Mouse (Mus musculus): Measurements from ENCODE around the gene Sftpd.

Sftpd gene

DNA sequence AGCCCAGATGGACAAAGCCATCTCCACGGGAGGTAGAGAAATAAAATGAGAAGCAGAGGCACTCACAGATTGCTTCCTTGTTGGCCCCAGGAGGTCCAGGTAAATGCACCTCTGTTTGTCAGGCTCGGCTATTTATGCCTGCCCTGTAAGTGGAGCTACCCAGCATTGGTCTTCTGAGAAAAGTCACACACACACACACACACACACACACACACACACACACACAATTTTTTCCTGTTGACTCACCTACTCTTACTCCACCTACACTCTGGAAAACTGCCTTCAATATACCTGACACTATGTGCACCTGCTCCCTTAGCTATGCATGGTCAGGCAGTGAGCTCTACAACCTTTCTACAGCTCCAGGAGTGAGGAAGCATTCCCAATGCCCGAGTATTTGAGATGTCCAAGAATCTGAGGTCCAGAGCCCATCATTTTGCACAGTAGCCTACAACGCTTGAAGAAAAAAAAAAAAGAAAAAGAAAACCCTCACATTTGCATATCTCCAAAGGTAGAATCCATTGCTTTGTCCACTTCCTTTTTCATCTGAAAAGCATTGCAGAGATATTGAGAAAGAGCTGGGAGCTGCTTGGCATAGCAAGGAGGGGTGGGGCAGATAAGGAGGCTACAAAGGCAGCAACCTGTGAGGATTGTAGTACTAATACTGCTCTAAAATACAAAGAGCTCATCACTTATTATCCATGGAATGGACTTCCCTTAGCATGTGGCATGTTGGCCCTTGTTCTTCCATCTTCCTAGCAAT is at the start of gene Sftpd:
TSS of gene Sftpd (minus strand) at position 91 of the 763 bp plus-strand sequence.
- no peak for DNase-seq (ENCODE audit: low read depth, low spot score)

DNA sequence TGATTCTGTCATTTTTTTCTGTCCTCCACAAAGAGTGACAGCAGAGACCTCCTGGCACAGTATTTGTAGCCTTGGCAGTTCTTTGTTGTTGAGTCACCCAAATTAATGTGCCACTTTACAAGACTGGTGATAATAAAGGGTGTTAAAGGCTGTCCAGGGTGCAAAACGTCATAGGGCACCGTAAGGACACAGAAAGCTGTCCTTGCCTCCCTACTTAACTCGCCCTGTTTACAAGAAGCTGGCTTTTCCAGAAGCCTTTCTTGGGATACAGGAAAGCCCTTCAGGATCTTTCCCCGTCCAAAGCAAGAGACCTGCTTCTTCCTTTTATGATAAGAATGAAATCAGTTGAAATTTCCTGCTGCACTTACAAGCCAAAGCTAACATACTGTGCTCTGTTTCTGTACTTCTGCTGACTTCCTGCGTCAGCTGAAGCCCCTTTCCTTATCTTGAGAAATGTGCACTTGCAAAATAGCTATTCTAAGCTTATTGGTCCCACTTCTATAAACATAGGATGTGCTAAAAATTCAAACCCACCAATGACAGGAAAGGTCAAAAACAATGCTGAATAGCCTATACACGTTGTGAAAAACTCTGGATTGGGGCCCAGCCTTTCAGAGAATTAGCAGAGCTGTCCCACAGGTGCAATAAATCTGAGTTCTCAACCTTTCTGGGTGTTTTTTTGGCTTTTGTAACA is 13.2 kb upstream of the Sftpd start:
- no peak for DNase-seq (ENCODE audit: low read depth, low spot score)

DNA sequence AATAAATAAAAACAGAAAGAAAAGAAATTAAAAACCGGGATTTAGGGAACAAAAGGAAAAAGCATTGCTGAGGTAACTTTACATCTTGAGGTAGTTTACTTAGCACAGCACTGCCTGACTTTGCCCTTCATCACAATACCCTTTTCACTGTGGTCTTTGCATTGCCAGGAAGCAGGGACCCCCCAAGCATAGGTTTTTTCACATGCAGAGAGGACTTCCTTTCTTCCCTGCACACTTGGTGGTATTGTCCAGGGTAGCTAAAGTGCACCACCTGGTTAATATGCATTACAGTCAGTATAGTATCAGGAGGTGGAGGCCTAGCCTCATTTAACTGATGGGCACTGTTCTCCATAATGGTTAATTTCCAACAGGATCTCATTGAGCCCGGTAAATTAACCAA is 4.5 kb upstream of the Sftpd start:
- no peak for DNase-seq (ENCODE audit: low read depth, low spot score)

DNA sequence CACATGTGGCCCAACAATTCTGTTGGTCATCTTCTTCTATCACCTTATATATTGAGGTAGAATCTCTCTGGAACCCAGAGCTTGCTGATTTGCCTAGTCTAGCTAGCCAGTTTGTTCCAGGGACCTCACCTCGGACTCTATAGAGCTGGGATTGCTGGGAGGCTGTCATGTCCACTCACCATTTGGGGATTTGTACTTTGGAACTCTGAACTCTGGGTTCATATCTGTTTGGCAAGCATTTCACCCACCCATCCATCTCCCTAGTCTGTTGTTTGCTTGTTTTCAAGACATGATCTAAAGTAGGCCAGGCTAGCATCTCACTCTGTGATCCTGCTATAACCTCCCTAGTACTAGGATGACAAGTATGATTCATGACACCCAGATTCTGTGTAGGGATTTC is 10.1 kb downstream of the Sftpd start:
- DNase-seq (ENCODE audit: low read depth, low spot score), result no peak

DNA sequence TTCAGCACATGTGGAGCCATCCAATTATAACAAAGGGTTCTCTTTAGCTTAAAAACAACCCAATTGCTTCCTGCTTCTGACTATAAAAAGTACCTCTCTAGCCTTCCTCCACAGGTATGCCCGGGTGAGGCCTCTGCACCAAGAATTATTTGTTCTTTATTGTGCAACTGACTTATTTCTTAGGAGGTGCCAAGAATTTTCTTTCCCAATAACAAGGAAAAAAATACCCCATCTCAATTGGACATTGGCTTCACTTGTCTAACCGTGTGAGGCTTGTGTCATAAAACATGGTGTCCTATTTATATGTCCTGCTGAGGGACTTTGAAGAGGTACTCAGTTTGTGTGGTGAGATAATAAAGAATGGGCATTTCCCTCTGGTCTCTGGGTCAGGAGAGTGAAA is 14.4 kb downstream of the Sftpd start:
- DNase-seq (ENCODE audit: low read depth, low spot score), result no peak

DNA sequence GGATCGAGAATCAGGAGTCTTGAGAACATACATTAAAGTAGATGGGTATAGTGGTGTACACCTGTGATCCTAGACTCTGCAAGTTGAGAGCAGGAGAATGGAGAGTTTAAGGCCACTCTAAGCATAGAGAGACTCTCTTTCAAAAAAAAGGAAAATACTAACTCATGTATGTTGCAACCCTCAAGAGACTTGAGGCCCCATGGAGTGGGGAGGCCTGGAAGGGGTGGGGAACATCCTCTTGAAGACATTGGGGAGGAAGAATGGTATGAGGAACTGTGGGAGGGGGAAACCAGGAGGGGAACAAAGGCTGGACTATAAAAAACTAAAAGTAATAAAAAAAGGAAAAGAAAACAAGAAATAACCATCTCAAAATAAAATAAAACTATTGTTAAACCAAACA is 16.4 kb downstream of the Sftpd start:
- no peak for DNase-seq (ENCODE audit: low read depth, low spot score)

DNA sequence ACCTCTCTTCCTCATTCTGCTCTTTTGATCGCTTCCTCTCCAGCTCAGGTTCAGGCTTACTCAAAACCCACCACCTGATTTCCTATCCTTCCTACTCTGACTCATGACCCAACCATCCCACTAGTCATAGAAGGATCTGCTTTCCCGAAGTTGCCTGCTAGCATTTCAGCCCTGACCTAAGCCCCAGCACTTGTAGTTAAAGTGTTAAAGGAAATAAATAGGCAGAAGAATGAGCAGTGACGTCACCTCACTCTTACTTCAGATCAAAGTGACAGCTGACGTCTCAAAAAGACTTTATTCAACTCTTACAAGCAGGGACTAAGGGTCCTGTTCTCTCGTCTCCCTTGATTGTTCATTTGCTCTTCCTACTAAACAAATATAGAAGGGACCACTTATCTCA is 17.7 kb downstream of the Sftpd start:
- no peak for DNase-seq (ENCODE audit: low read depth, low spot score)

DNA sequence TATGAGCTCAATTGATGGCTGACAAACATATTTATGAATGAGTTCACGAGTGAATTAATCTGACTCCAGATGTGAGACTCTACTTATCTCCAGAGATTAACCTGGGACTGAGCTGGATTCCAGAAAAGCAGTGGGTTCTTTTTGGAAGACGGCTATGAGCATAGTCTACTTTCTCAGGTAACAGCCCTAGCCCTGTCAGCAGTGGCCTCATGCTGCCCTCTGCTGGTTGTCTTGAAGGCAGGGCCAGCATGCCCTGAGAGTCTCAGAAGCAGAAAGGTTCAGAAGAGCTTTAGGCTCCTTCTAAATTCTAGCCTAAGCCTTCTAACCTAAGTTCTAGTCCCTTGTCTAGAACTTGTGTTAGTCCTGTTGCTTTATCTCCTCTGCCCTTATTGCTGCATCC is 22.3 kb downstream of the Sftpd start:
- peak; percentile 5 for DNase-seq (ENCODE audit: low read depth, low spot score)

DNA sequence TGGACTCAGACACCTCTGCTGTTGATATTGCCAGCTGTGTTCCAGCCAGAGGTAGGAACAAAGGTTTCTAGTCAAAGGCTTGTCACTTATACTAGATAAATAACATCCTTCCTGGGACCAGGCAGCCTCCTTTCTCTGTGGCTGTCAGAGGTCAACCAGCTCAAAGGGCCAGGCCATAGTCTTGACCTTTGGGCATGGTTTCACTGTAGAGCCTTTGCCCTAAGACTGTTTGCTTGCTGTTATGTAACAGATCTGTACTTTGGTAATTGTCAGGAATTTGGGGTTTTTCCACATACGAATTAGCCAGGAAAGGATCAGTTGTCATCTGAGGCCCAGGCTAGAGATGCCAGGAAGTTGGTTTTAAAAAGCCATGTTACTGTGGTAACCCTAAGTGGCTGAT is 24.2 kb downstream of the Sftpd start:
- no peak for DNase-seq (ENCODE audit: low read depth, low spot score)

DNA sequence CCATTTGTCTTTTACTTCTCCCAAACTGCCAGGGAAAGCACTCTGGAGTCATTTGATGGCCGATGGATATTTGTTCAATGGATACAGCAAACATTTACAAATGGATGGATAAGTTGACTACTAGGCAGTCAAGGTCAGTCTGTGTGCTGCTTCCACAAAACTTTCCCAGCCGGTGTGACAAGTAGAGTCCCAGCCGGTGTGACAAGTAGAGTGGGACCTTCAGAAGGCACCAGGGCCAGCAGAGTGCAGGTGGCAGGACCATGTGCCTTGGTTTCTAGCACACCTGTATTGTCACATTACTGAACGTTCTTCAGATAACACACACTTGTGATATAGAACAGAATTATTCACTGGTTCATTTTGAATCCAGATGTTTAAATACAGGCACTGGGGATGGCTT is 24.9 kb downstream of the Sftpd start:
- no peak for DNase-seq (ENCODE audit: low read depth, low spot score)

DNA sequence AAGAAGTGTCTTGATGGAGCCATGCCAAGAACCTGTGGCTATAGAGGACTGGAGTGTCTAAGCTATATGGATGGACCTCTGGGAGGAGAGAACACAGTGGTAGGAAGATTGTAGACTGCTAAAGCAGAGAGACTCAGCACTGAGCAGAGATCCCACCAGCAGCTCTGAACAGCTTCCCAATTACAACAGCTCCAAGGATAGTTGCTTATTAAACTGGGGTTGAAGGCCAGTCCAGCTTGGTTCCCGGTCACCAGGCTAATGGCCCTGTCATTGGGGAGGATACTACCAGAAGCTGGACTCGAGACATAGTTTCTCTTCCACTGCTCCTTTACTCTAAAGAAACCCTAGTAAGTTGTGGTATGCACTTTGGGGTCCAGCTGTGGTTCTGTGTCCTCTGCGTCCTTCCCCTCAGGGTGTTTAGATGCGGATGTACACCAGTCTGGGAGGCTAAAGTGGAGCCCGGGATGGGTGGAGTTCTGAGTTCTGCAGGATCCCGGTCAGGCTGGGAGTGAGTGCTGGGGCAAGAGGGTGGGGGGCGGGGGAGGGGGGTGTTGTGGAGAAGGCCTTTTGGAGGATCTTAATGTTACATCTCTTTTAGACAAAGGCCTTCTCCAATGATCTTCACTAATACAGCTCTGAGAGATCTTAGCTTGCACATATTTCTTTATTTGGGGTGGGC is 33.6 kb downstream of the Sftpd start, which contains the start of gene Mbl1:
TSS of gene Mbl1 (plus strand) at position 239 of the 679 bp plus-strand sequence.
- no peak for DNase-seq (ENCODE audit: low read depth, low spot score)

DNA sequence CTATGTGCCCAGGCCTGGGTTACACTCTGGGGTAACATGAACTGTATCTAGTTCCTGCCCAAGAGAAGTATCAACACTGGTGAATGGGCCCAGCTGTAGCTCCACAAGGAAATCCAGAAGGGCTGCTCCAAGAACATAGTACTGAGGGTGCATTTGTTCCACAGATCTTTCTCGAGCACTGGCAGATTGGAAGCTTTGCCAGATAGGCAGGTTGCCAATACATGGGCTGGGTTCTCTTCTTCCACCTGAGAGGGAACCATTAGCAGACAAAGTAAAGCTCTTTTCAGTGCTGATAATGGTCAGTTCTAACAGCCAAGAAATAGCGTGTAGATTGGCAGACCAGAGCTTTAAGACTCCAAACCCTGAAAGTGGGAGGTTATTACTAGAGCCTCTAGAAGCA is 37.6 kb downstream of the Sftpd start:
- no peak for DNase-seq (ENCODE audit: low read depth, low spot score)

DNA sequence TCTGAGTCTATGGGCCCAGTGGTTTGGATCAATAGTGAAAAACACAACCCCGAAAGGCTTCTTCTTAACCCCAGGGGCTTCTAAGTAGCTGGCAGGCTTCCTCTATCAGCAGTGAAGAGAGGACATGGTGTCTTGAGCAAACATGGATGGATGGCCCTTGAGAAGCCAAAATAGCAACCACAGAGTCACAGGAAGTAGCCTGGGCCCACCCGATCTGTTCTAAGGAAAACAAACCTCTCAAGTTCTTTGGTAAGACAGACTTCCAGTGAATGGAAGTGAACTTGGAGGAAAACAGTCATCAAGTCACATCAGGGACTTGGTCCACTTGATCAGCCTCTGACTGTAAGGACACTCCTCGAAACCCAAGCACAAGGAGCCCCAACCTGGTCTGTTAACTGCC is 38.0 kb downstream of the Sftpd start:
- no peak for DNase-seq (ENCODE audit: low read depth, low spot score)

DNA sequence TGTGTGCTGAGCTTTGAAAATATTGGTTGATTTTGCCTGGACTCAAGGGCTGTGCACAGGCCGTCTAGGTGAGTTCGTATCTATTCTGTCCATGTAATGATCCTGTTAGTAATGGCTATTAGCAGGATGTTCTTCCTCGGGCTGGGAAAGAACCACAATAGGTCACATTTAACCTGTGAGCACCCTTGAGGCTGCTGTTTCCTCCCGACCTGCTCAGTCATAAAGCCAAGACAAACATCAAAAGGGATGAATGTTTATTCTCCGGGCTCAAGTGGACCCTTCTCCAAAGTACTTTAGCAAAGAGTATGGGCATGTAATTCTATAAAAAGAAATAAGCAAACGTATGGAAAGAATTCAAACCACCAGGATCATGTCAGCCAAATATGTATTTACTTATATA is 38.9 kb downstream of the Sftpd start:
- no peak for DNase-seq (ENCODE audit: low read depth, low spot score)

DNA sequence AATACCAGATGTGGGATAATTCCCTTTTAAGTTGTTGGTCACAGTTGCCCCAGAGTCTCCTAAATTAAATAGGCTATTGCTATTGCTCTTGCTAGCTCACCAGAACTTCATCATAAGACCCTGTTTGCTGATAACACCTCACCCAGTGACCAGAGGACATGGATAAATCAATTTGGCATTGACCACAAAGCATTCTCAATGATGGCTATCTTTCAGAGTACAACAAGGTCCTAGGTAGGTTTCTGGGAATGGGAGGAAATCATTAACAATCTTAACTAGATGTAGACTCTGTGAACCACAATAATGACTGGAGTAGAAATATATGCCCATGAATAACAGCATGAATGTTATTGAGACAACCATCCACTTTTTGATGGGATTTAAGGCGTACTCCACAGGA is 44.3 kb downstream of the Sftpd start:
- DNase-seq (ENCODE audit: low read depth, low spot score), result no peak

DNA sequence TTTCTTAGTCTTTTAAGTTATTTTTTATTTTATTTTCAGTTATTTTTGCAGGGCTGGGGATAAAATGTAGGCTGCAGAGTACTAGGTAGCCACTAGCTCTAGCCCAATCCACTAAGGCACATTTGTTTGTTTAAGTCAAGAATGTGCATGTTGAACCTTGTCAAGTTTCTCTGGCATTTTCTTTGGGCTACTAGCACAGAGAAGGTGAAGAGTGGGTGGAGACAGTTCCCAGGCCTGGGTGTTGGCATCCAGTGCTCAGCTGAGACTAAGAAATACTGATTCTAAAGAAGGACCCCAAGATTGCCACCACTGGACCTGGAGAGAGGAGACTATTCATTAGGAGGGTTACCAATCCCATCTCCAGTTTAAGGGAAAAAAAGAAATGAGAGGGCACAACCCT is 47.9 kb downstream of the Sftpd start:
- no peak for DNase-seq (ENCODE audit: low read depth, low spot score)

DNA sequence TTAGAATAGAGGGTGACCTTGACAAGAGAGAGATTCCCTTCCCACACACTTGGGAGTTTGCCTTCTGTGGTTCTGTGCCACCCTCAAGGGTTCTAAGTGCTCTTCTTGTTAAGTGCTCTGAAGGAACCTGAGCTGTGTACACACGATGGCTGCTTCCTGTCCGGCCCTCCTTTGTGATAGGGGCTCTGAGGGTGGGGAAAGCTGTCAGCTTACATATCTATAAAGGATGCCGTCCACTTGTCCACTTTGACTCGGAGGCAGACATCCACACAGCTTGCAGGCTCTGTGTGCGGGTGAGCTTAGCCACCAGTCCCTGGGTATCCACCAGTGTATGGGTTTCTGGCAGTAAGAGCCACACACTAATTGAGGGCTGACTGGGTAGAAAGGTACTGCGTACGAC is 53.4 kb downstream of the Sftpd start, which contains the start of gene Sftpa1:
TSS of gene Sftpa1 (plus strand) at position 243 of the 400 bp plus-strand sequence.
- DNase-seq (ENCODE audit: low read depth, low spot score), result no peak

DNA sequence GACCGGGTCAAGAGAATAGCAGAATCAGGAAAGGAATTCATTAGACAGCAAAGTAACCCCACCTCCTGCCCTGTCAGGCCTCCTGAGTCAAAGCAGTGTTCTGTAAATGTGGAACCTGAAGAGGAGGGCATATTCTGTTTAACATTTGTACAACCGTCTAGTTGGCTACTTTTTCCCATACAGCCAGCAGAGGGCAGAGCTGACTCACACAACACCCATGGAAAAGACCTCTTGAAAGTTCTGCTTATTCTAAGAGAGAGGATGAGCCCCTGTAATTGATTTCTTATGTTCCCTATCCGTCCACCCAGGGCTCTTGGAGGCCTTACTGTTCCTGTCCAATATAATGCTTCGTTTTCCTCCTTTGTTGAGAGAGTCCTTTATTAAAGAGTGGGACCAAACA is 57.0 kb downstream of the Sftpd start:
- DNase-seq (ENCODE audit: low read depth, low spot score), result no peak

DNA sequence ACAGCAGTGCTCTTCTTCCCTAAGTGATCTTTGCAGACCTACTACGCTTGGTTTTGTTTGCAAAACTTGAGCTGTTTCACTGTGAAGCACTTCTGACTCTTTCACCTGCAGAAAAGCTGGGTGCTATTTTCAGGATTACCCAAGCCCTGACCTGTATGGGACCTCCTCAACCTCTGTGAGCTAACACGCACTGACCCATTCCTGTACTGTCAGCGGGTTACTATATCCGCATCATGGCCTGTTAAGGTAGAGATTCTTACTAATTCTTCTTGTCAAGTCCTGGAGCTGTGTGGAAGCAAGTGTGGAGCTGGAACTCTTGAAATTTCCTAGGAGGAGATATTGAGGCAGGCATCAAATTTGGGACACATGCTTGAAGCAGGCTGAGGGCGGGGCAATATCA is 60.3 kb downstream of the Sftpd start:
- DNase-seq (ENCODE audit: low read depth, low spot score), result no peak

All from WW6 (cell line).